Mouse (Mus musculus) brain, adult 10 weeks (tissue): ENCODE data around the gene Gm45234. TPM values are rescaled to one million over a fixed set of nuclear protein-coding genes. Genes with fewer than 3 reads are reported as not detected.

ENCODE experiments used
- polyA plus RNA-seq: library from polyadenylated mRNA; stranded (reverse); fragments of 350-450 nt; fragmentation: Illumina TruSeq; extraction: RNeasy Lipid Tissue Mini Kit (QIAGEN cat#74804); gene quantifications from one replicate; pipeline ENCODE4 v1.2.3, GENCODE M21; 2015; ENCODE audit warnings: low read depth, low replicate concordance

Gene Gm45234
- polyA plus RNA-seq: not detected

DNA sequence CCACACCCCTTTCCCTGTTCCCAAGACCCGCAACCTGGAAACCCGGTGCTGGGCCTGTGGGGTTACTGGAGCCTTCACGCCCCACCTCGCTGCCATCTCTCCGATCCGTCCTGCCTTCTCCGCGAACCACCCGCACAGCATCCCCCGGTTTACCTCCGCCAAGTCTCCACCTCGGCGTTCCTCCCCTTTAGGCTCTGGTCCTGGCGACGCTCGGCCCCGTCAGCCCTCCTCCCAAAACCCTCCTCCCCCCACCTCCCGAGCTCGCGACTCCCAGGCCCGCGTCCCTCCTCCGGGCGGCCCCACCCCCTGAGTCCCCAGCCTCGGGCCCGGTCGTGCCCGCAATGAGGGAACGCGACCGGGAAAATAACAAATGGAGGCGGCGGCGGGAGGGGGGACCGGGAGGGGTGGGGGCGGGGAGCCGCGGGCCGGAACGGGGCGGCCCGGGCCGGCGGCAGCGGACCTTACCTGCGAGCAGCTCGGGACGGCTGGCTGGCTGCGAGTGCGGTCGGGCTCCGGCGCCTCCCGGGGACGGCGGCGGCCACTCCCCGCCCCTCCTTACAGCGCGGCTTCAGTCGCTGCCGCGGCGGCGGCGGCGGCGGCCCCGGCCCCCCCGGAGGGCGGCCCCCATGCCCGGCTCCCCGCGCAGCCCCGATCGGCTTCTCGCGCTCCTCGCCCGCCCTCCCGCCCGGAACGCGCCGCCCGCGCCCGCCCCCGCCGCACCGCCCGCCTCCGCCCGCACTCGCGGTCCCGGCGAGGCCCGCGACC is at the start of gene Gm45234, which contains the start of gene Atn1:
Gm45234 (minus strand) TSS at position 191 of the 765 bp plus-strand sequence.
Atn1 (minus strand) TSS at position 694 of the 765 bp plus-strand sequence.

DNA sequence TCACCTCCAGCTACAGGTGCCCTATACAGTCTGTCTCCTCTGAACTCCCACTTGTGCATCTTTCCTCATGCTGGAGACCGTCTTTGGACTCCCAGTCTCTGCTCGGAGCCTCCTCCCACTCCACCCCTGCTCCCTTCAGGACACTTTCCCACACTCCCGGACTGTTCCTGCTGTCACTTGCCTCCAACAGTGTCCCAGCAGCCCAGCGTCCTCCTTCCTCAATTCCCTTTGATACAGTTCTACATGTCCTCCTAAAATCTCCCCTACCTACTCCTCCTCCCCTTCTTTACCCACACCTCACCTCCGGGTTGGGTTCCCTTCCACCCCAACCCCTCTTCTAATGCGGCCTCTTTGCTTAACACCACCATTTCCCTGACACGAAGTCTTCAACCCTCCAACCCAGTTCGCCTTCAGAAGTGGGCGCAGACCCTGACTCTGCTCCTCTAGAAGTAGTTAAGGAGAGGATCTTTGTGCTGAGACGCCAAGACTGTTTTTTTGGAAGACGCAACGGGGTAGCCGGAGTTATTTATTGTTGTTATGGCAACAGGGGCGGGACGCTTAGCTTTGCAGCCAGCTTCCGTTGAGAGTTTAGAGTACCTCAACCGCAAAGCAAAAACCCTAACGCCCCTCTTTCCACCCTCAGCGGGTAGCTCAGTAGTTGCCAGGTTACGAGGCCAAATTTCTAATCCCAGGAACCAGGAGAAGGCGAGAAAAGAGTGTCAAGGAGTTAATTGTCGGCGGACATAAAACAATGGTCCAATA is 23.6 kb upstream of the Gm45234 start, which contains the start of gene Lrrc23:
Lrrc23 (minus strand) TSS at position 506 of the 762 bp plus-strand sequence.

GRCm38 (mm10) chr6:124769101-124769765 is 13.4 kb upstream of the Gm45234 start, which contains the start of gene Eno2:
TSS of gene Eno2 (minus strand) at chr6:124769673.

DNA sequence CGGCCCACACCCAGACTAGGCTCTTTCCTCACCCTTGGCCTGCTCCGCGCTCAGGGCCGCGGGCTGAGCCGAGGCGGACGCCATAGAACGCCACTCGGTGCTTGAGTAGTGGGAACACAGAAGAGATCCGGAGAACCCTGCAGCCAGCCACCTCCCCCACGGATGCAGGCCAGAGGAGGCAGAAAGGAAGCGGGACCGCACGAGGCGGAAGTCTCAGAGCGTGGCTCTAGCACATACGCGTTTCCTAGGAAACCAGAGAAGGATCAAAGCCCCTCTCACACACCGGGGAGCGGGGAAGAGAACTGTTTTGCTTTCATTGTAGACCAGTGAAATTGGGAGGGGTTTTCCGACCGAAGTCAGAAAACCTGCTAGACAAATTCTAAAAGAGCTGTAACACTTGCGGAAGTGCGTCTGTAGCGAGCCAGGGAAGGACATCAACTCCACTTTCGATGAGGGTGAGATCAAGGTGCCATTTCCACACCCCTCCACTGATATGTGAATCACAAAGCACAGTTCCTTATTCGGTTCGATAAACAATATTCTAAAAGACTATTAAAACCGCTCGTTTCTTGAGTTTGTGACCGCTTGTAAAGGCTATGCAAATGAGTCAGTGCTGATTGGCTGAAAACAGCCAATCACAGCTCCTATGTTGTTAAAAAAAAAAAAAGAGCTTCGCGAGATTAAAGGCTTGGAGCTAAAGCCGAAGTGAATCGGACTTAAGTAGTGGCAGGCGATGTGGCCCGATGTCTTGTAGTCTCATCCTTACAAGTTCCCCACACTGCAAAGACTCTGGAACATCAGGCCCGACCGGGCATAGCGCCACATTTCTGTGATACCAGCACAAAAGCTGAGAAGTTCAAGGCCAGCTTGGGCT is 14.7 kb downstream of the Gm45234 start, which contains the start of gene Grcc10:
Grcc10 (minus strand) TSS at position 487 of the 874 bp plus-strand sequence.

DNA sequence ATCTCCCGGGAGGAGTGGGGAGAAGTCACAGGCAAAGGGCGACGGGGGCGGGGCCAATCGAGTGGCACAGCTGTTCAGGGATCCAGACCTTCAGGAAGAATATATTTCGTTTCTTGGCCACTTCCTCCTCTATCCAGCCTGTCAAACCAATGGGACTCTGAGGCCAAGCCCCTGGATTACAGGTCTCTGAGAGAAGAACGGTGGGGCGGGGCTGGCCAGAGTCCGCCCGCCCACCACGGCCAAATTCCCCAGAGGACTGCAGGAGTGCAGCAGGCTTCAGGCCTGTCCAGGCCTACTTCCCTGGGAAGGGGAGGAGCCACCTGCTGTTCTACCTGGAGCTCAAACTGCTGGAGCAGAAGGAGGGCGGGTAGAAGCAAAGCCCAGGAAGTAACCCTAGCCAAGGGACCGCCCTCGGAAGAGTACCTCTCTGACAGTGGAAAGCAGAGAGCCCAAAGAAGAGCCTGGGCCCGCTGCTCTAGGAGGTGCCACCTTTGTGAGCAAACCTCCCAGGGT is 17.3 kb downstream of the Gm45234 start, which contains the start of gene Ptpn6:
Ptpn6 (minus strand) TSS at position 204 of the 513 bp plus-strand sequence.

GRCm38 (mm10) chr6:124711824-124712782 is 43.7 kb downstream of the Gm45234 start, which contains the start of the genes Emg1 and Phb2:
TSS of gene Emg1 (minus strand) at chr6:124712178.
TSS of gene Phb2 (plus strand) at chr6:124712336.

Other genes starting within 250 kb of the Gm45234 start
- 2.5 TPM for gene C1ra, start 243.6 kb downstream of the Gm45234 start, polyA plus RNA-seq
- gene C1s1, start 213.7 kb downstream of the Gm45234 start, polyA plus RNA-seq: 2.0 TPM
- gene C1rb, start 185.7 kb downstream of the Gm45234 start, polyA plus RNA-seq: not detected
- gene C1s2, start 119.9 kb downstream of the Gm45234 start, polyA plus RNA-seq: 0.16 TPM
- 21.0 TPM for gene Lpcat3, start 93.0 kb downstream of the Gm45234 start, polyA plus RNA-seq
- gene Emg1, start 43.8 kb downstream of the Gm45234 start, polyA plus RNA-seq: 72.4 TPM
- 127 TPM for gene Phb2, start 43.7 kb downstream of the Gm45234 start, polyA plus RNA-seq
- 7.4 TPM for gene Ptpn6, start 17.3 kb downstream of the Gm45234 start, polyA plus RNA-seq
- 262 TPM for gene Grcc10, start 14.6 kb downstream of the Gm45234 start, polyA plus RNA-seq
- 71.6 TPM for gene Atn1, start 503 bp upstream of the Gm45234 start, polyA plus RNA-seq
- 1,006 TPM for gene Eno2, start 13.7 kb upstream of the Gm45234 start, polyA plus RNA-seq
- gene Lrrc23, start 23.7 kb upstream of the Gm45234 start, polyA plus RNA-seq: 8.6 TPM
- 3.1 TPM for gene Spsb2, start 52.6 kb upstream of the Gm45234 start, polyA plus RNA-seq
- 974 TPM for gene Tpi1, start 58.3 kb upstream of the Gm45234 start, polyA plus RNA-seq
- gene Usp5, start 73.5 kb upstream of the Gm45234 start, polyA plus RNA-seq: 163 TPM
- 1.8 TPM for gene Cdca3, start 73.5 kb upstream of the Gm45234 start, polyA plus RNA-seq
- 0.33 TPM for gene Gnb3, start 84.3 kb upstream of the Gm45234 start, polyA plus RNA-seq
- 32.1 TPM for gene P3h3, start 101.7 kb upstream of the Gm45234 start, polyA plus RNA-seq
- gene Gpr162, start 108.0 kb upstream of the Gm45234 start, polyA plus RNA-seq: 147 TPM
- gene Cd4, start 132.2 kb upstream of the Gm45234 start, polyA plus RNA-seq: 8.6 TPM
- 5.8 TPM for gene Lag3, start 155.7 kb upstream of the Gm45234 start, polyA plus RNA-seq
- 1,005 TPM for gene Ptms, start 164.1 kb upstream of the Gm45234 start, polyA plus RNA-seq
- 658 TPM for gene Mlf2, start 175.4 kb upstream of the Gm45234 start, polyA plus RNA-seq
- 223 TPM for gene Cops7a, start 209.5 kb upstream of the Gm45234 start, polyA plus RNA-seq
- gene Pianp, start 240.7 kb upstream of the Gm45234 start, polyA plus RNA-seq: 147 TPM